Mouse (Mus musculus) kidney, embryonic 16.5 days (tissue): ENCODE results near the gene Phf12. TPM values are rescaled to one million over a fixed set of nuclear protein-coding genes. Genes with fewer than 3 reads are reported as not detected.

Source experiments
- ATAC-seq: fragments of 200-750 bp; cut with Nextera tagmentation; 2 replicates; pipeline ENCODE4 v1.8.0; 2017; ENCODE audit warnings: moderate TSS enrichment; ENCODE audit not compliant: low FRiP score, low TSS enrichment
- H3K27ac ChIP-seq: fragments of 300-500 bp; sonication (generic); 2 replicates; pipeline ENCODE4 v1.5.1; 2014; ENCODE audit warnings: low read length
- H3K27me3 ChIP-seq: fragments of 300-500 bp; sonication (generic); 2 replicates; pipeline ENCODE4 v1.6.1; 2014; ENCODE audit warnings: low read length, control low read depth, mixed read lengths; ENCODE audit not compliant: insufficient read depth
- H3K36me3 ChIP-seq: fragments of 300-500 bp; sonication (generic); 2 replicates; pipeline ENCODE4 v1.6.1; 2014; ENCODE audit warnings: low read length, control low read depth, mixed read lengths; ENCODE audit not compliant: insufficient read depth
- H3K4me1 ChIP-seq: fragments of 300-500 bp; sonication (generic); 2 replicates; pipeline ENCODE4 v1.6.1; 2014; ENCODE audit warnings: low read length, control low read depth, mixed read lengths; ENCODE audit not compliant: insufficient read depth
- H3K4me2 ChIP-seq: fragments of 300-500 bp; sonication (generic); replicated peaks from 2 replicates; pipeline ENCODE4 v1.6.1; 2014; ENCODE audit warnings: low read depth, low read length
- H3K4me3 ChIP-seq: fragments of 300-500 bp; sonication (generic); 2 replicates; pipeline ENCODE4 v1.5.1; 2014; ENCODE audit warnings: mild to moderate bottlenecking, low read length
- H3K9ac ChIP-seq: fragments of 300-500 bp; sonication (generic); replicated peaks from 2 replicates; pipeline ENCODE4 v1.6.1; 2014; ENCODE audit warnings: low read length
- H3K9me3 ChIP-seq: fragments of 300-500 bp; sonication (generic); 2 replicates; pipeline ENCODE4 v1.6.1; 2016; ENCODE audit warnings: low read length, control low read depth
- WGBS: fragments of 180-500 bp; shearing (Covaris S2); extraction: QIAGEN DNeasy Blood & Tissue Kit; methylation state at CpG from one replicate; pipeline ENCODE4 v1.1.7; 2014; 5-methylcytosine and 5-hydroxymethylcytosine counted together
- polyA plus RNA-seq: library from polyadenylated mRNA; unstranded; fragments of >200 nt; fragmentation: Nextera tagmentation; extraction: Ambion mirVana; gene quantifications from 2 replicates; pipeline ENCODE4 v1.2.1, GENCODE M21; 2015

Gene Phf12
- polyA plus RNA-seq, 1 experiment from 2014 or later: 15.9 TPM

DNA sequence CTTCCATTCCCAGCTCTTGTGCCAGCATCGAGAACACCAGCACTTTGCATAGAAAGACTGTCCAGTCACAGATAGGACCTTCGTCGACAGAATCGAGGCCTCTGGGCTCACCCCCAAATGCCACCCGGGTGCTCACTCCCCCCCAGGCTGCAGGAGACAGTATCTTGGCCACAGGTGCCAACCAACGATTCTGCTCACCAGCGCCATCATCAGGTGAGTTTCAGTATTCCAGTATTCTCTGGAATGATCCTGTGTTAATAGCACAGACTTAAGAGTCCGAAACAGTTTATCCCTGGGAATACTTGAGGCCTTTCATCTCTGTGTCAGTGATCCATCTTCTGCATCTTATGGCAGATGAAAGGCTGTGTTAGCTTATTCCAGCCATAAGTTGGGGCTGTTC, 41.1 kb downstream of the Phf12 start:
- no peaks in the 10 kb centered on the region for H3K4me1 ChIP-seq
- ATAC-seq: no peak
- H3K4me2 ChIP-seq: no peak overlapping the region
- H3K27me3 ChIP-seq: no peaks in the 10 kb centered on the region
- H3K27ac ChIP-seq: no peak overlapping the region
- no peak overlapping the region for H3K9ac ChIP-seq
- peaks cover 73% of the 10 kb centered on the region for H3K36me3 ChIP-seq
- H3K4me3 ChIP-seq: no peak overlapping the region
- no peaks in the 10 kb centered on the region for H3K9me3 ChIP-seq
- WGBS: 88% methylated on average over 8 of the region's 8 CpGs

DNA sequence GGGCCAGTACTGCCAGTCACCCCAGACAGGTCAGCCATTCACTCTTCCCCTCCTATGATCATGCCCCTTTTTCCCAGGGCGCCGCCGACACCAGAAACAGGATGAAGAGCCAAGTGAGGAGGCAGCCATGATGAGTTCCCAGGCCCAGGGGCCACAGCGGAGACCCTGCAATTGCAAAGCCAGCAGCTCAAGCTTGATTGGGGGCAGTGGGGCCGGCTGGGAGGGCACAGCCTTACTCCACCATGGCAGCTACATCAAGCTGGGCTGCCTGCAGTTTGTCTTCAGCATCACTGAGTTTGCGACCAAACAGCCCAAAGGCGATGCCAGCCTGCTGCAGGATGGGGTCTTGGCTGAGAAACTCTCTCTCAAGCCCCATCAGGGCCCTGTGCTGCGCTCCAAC, 46.7 kb downstream of the Phf12 start:
- H3K4me2 ChIP-seq: no peak overlapping the region
- ATAC-seq: no peak
- no peak overlapping the region for H3K4me3 ChIP-seq
- WGBS: 81% methylated on average over 8 of the region's 8 CpGs
- peaks cover 20% of the 10 kb centered on the region for H3K4me1 ChIP-seq
- H3K9ac ChIP-seq: no peak overlapping the region
- H3K36me3 ChIP-seq: peaks cover 54% of the 10 kb centered on the region
- no peaks in the 10 kb centered on the region for H3K27me3 ChIP-seq
- no peaks in the 10 kb centered on the region for H3K9me3 ChIP-seq
- H3K27ac ChIP-seq: no peak overlapping the region

DNA sequence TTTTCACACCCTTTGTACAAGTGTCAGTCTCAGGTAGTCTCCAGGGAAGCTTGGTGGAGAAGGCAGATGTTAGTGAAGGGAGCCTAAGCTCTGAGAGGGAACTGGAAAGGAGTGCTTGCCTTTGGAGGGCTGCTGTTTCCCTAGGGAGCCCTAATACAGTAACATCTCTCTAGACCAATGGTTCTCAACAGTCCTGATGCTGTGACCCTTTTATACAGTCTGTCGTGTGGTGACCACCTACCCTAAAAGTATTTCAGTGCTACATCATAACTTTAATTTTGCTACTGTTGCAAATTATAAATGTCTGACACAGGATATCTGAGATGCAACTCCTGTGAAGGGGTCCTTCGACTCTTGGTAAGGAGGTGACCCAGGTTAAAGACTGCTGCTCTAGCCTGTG, 48.0 kb downstream of the Phf12 start:
- no peaks in the 10 kb centered on the region for H3K27me3 ChIP-seq
- 52% methylated on average over 2 of the region's 2 CpGs for WGBS
- H3K36me3 ChIP-seq: peaks cover 52% of the 10 kb centered on the region
- no peaks in the 10 kb centered on the region for H3K9me3 ChIP-seq
- H3K4me1 ChIP-seq: peaks cover 20% of the 10 kb centered on the region
- H3K27ac ChIP-seq: no peak overlapping the region
- no peak overlapping the region for H3K4me3 ChIP-seq
- H3K9ac ChIP-seq: no peak overlapping the region
- ATAC-seq: no peak
- H3K4me2 ChIP-seq: no peak overlapping the region

DNA sequence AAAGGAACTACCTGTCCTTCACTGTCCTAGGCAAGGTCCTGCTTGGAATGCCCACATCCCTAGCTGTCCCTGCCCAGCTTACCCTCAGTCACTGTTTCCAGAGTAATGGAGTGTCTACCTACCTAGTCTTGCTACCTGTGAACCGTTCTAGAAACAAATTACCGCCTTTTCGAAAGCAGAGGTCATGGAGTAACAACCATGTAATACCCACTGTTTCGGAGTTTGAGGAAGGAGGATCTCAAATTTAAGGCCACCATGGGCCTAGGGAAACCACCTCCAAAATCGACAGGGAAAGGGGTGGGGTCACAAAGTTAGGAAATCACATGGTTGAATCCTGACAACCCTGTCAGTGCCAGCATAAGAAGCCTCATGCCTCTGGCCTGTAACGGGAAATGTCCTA, 48.8 kb downstream of the Phf12 start:
- peak overlapping the region; percentile 92 for H3K4me2 ChIP-seq
- peak overlapping the region; percentile 92; the same call in 1 of the 2 replicates for H3K27ac ChIP-seq
- no peaks in the 10 kb centered on the region for H3K27me3 ChIP-seq
- peak overlapping the region; percentile 85 for H3K9ac ChIP-seq
- H3K4me3 ChIP-seq: peak overlapping the region; percentile 71
- H3K9me3 ChIP-seq: no peaks in the 10 kb centered on the region
- peaks cover 20% of the 10 kb centered on the region for H3K4me1 ChIP-seq
- peaks cover 44% of the 10 kb centered on the region for H3K36me3 ChIP-seq
- 37% methylated on average over 6 of the region's 6 CpGs for WGBS
- no peak for ATAC-seq

DNA sequence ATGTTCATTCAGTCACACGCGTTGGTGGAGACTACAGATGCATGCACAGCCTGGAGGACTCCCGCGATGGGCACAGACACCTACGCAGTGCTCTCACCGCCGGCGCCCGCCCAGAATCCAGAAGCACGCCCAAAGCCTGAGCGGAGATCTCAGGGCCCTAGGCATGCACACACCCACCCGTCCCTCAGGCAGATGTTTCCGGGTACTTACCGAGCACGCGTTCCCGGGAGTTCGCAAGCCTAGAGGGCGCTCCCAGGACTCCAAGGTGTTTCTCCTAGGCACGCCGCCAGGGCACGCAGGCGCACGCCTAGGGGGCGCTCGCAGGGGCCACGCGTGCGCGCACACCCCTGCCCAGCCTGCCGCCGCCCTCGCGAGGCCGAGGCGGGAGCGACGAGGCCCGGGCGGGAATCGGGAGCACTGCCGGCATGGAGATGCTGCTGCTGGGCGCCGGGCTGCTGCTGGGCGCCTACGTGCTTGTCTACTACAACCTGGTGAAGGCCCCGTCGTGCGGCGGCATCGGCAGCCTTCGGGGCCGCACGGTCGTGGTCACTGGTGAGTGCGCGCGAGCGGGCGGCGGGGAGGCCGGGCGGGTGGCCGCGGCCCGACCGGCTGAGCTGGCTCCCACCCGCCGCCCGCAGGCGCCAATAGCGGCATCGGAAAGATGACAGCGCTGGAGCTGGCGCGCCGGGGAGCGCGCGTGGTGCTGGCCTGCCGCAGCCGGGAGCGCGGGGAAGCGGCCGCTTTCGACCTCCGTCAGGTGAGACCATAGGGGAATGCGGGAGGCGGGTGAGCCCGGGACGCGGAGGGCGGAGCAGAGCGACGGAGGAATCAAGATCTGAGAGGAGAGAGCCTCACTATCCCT, 49.6 kb downstream of the Phf12 start, which contains the start of gene Dhrs13:
Gene Dhrs13, plus strand, starts transcription at position 334 of the 862 bp plus-strand sequence.
- Histone ChIP-seq H3K4me2 (peak within 1 kb of the TSS; percentile 92), H3K36me3 (peaks cover 36% of the 10 kb centered on the region), H3K9ac (peak within 1 kb of the TSS; percentile 85), H3K4me3 (peak within 1 kb of the TSS; percentile 71), H3K27ac (peak within 1 kb of the TSS; percentile 92), H3K27me3 (no peaks in the 10 kb centered on the region), H3K9me3 (no peaks in the 10 kb centered on the region), H3K4me1 (peaks cover 25% of the 10 kb centered on the region)
- under 1% methylated on average over 87 of the region's 96 CpGs for WGBS
- peak; percentile 93 for ATAC-seq

DNA sequence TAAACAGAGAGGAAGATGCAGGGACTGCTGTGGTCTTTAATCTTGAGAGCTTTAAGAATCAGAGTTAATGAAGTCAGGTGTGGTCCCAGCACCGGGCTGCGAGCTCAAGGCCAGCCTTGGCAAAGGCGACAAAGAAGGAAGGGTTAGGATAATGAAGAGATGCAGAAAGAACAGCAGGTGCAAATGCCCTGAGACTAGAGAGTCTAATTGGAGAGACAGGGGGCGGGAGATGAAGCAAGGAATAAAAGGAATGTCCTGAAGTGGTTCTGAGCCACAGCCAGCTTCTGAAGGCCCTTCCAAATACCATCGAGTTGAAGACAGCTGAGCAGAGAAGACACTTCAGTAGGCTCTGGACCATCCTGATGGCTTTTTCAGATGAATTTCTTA, 50.2 kb downstream of the Phf12 start:
- H3K36me3 ChIP-seq: peaks cover 30% of the 10 kb centered on the region
- WGBS: 14% methylated on average over 5 of the region's 5 CpGs
- no peak for ATAC-seq
- no peaks in the 10 kb centered on the region for H3K9me3 ChIP-seq
- H3K27me3 ChIP-seq: no peaks in the 10 kb centered on the region
- peak overlapping the region; percentile 92 for H3K4me2 ChIP-seq
- peak overlapping the region; percentile 92; the same call in 1 of the 2 replicates for H3K27ac ChIP-seq
- H3K9ac ChIP-seq: peak overlapping the region; percentile 85
- peak overlapping the region; percentile 71 for H3K4me3 ChIP-seq
- peaks cover 29% of the 10 kb centered on the region for H3K4me1 ChIP-seq

DNA sequence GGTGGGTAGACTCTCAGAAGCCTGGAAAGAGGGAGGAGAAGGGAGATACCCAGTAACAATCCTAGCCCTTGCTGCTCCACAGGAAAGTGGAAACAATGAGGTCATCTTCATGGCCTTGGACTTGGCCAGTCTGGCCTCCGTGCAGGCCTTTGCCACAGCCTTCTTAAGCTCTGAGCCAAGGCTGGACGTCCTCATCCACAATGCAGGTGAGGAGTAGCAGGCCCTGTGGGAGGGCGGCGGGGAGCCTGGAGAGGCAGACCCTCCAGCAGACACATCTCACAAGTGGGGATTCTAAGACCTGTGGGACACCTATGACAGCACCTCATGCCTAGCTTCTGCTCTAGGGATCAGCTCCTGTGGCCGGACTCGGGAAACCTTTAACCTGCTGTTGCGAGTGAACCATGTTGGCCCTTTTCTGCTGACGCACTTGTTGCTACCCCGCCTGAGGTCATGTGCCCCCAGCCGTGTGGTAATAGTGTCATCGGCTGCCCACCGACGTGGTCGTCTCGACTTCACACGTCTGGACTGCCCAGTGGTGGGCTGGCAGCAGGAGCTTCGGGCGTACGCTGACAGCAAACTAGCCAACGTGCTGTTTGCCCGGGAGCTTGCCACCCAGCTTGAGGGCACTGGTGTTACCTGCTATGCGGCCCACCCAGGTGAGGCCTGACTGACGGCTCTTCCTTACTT, 51.5 kb downstream of the Phf12 start:
- H3K27ac ChIP-seq: no peak overlapping the region
- WGBS: 92% methylated on average over 23 of the region's 23 CpGs
- H3K9me3 ChIP-seq: no peaks in the 10 kb centered on the region
- H3K9ac ChIP-seq: no peak overlapping the region
- H3K4me3 ChIP-seq: no peak overlapping the region
- H3K4me2 ChIP-seq: no peak overlapping the region
- H3K27me3 ChIP-seq: no peaks in the 10 kb centered on the region
- peaks cover 19% of the 10 kb centered on the region for H3K36me3 ChIP-seq
- ATAC-seq: no peak
- H3K4me1 ChIP-seq: peaks cover 39% of the 10 kb centered on the region

DNA sequence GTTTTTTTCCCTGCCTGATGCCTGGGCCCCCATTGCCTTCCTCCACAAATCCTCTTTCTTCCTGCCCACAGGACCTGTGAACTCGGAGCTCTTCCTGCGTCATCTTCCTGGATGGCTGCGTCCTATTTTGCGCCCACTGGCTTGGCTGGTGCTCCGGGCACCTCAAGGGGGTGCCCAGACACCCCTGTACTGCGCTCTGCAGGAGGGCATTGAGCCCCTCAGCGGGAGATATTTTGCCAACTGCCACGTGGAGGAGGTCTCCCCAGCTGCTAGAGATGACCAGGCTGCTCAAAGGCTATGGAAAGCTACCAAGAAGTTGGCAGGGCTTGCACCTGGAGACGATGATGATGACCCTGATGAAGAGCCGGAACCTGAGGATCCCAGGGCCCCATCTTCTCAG, 54.2 kb downstream of the Phf12 start:
- H3K27ac ChIP-seq: no peak overlapping the region
- no peaks in the 10 kb centered on the region for H3K27me3 ChIP-seq
- no peak for ATAC-seq
- peaks cover 25% of the 10 kb centered on the region for H3K4me1 ChIP-seq
- H3K9ac ChIP-seq: peak overlapping the region; percentile 82; the same call in 1 of the 2 replicates
- 82% methylated on average over 10 of the region's 10 CpGs for WGBS
- H3K4me3 ChIP-seq: no peak overlapping the region
- no peaks in the 10 kb centered on the region for H3K9me3 ChIP-seq
- peaks cover 12% of the 10 kb centered on the region; the same call in 1 of the 2 replicates for H3K36me3 ChIP-seq
- no peak overlapping the region for H3K4me2 ChIP-seq

DNA sequence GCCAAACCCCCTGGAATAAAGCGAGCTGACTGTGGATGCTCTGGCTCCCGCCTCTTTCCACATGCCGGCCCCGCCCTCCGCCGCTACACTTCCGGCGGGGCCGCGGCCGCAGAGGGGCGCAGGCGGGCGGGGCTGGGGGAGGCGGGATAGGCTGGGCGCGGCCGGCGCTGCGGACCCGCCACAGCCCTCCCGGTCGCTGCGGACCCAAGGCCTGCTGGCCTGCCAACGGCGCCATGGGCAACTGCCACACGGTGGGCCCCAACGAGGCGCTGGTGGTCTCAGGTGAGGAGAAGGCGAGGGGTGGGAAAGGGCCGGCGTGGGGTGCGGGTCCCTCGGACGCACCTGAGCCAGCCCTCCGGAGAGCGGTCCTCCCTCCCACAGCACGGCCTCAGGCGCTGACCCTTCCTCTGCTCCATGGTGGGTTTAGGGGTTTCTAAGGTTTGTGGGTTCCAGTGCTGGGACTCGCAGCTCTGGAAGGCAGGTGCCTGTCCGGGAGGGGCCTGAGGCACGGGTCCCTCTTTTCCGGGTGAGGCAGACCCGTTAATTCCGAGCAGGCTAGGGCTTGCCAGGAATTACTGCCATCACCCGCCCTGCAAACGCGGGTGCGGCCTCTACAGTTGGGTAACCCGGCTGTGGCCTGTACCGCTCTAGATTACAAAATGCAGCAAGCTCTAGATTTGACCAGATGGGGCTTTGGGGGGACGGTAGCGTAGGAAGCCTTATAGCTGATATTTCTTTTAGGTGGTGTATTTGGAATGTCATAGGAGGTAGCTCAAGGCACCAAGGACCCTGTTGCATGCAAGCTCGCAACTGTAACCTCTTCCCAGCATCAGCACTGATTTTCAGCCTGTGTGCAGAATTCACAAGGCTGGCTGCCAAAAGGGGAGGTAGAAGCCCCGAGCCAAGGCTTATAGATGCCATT, 55.5 kb downstream of the Phf12 start, which contains the start of gene Flot2:
Gene Flot2, plus strand, starts transcription at position 101 of the 922 bp plus-strand sequence.
- ATAC-seq: peak; percentile 86
- Histone ChIP-seq H3K9me3 (no peaks in the 10 kb centered on the region; the same call in 1 of the 2 replicates), H3K4me1 (peaks cover 21% of the 10 kb centered on the region), H3K27ac (peak within 1 kb of the TSS; percentile 51), H3K27me3 (no peaks in the 10 kb centered on the region), H3K4me2 (peak within 1 kb of the TSS; percentile 72), H3K9ac (peak within 1 kb of the TSS; percentile 82), H3K36me3 (peaks cover 12% of the 10 kb centered on the region; the same call in 1 of the 2 replicates), H3K4me3 (peak within 1 kb of the TSS; percentile 80)
- WGBS: 2% methylated on average over 55 of the region's 55 CpGs
